Mouse (Mus musculus): ENCODE results near the gene Twsg1.

Gene Twsg1

DNA sequence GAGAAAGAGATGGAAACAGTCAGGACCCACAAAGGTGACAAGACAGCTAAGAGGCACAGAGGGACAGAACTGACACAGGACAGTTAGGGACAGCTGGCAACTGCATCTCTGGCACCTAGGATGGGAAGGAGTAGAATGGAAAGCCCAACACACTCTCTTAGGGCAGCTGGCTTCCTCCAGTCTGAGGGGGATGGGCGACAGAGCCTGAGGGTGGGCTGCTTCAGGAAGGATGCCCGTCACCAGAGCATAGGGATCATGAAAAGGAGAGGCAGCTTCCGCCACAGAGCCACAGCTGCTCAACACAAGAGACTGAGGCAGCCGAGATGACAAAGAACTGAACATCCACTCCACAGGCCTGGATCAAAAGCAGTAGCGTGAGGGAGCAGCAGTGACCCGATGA lies 19.5 kb downstream of the Twsg1 start:
- no peak for DNase-seq (ENCODE audit: low spot score)

DNA sequence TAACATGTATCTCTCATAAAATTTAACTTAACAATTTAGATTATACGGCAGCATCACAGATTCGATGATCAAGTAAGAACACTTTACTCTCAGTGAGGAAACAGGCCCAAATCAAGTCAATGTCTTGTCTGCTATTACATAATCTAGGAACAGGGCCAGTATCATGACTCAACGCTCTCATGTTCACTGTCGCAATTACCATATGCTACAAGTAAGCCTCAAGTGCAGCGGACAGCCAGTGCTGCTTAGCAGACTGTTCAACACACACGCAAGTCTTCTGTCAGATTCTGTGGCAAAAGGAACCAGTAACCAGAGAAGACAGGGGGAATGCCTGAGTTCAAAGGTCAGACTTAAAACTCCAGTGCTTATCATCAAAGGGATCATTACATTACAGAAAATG lies 20.1 kb downstream of the Twsg1 start:
- DNase-seq (ENCODE audit: low spot score): no peak

DNA sequence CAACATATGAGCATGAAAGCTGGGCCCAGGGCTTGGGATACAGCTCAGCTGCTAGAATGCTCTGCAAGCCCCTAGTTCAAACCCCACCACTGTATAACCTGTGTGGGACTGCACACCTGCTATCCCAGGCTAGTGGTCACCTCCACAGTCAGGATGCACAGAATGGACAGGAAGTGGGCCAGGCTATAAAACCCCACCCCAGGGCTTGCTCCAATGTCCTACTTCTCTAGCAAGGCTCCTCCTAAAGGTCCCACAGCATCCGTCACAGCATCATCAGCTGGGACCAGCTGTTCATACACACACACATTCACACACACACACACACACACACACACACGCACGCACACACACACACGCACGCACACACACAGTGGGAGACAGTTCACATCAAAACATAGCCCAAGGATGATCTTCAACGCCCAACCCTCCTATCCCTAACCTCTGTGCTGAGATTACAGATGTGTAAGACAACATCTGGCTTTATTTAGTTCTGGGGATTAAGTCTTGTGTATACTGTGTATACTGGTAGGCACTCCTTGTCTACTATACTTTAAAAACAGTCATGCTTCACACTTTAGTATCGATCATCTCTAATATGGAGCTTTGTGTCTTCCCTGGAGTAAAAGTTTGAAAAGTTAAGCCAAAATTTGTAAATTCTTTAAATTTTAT lies 20.7 kb downstream of the Twsg1 start:
- DNase-seq (ENCODE audit: low spot score): no peak

DNA sequence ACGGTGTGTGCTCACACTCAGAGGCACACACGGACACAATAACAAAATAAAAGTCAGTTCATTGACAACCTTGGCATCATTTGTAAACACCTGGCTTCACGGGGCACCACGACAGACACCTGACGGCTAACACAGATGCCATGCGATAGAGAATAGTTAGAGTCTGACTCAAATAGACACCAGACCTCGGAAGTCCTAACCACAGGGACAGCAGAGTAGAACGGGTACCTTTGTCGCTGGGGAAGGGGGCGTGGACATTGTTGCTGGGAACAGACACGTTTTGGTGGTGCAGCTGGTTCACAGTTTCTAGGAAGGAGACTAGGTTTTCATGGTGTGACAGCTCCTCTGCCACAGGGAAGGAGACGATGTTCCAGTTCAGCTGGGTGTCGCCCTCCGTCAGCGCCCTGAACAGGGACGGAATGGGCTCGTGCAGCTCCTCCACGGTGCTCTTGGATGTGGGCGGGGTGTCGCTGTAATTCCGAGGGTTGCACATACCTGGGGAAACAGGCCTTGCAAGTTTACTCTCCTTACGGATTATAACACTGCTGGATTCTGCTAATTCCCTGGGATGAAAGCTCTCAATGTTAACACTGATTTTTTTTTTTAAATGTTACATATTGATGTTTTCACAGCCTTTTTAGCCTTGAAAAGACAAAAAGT lies 21.6 kb downstream of the Twsg1 start:
- DNase-seq (ENCODE audit: low spot score): no peak

DNA sequence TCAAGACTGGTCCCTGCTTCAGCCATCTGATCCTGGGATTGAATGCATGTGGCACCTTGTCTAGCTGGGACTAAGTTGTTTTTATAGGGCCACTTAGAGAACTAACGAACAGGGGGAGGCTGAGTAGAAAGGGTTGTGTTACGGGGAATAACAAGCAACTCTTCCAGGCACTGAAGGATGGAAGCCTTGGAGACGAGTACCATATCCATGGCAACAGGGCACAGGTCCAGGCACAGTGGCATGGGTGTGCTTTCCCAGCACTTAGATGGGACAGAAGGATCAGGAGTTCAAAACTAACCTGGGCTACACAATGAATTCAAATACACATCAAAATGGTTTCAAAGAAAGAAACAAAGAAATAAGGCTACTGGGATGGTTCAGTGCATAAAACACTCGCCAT lies 23.9 kb downstream of the Twsg1 start:
- DNase-seq (ENCODE audit: low spot score): no peak

DNA sequence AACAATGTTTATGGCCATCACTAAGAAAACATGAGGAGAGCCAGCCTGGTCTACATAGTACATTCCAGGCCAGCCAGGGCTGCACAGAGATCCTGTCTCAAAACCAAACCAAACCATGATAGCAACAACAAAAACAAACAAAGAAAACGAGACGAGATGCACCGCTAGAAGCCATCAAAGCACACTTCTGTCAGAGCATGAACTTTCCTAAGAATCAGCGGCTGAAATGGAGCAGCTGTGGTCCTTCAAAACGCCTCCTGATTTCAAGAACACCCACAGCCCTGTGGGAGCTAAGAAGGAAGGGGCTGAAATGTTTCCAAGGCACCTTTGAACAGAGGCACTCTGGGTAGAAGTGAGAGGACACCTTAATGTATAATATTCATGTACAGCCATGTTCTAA lies 26.8 kb downstream of the Twsg1 start:
- DNase-seq (ENCODE audit: low spot score): no peak

DNA sequence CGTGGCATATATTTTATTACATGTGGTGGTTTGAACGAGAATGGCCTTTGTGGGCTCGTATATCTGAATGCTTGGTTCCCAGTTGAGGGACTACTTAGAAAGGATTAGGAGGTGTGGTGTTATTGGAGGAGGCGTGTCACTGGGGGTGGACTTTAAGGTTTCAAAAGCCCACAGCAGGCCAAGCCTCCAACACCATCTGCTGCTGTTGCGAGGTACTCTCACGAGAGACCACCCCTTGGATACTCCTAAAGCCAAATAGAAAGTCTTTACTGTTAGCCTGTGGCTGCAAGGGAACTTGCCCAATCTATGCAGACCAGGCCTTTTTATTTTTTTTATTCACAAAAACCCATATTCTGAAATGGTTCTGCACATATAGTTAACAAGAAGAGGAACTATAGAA lies 29.1 kb downstream of the Twsg1 start:
- DNase-seq (ENCODE audit: low spot score): no peak

DNA sequence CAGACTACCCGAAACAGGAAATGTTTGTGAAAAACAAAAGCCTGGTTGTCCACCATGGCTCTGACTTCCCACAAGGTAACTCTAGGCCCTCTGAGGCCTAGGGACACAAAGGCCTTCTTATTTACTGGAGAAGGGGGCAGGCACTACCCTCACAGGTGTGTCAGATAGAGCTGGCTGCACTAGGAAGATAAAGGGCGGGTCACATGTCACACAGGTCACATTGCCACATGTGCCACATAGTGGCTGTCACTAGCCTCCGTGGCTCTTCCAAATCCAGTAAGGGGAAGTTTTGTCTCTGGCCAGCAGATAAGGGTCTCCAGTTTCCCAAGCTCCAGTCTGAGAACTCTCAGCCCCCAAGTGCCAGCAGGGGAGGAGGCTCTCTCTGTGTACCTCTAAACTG lies 31.8 kb downstream of the Twsg1 start:
- no peak for DNase-seq (ENCODE audit: low spot score)

DNA sequence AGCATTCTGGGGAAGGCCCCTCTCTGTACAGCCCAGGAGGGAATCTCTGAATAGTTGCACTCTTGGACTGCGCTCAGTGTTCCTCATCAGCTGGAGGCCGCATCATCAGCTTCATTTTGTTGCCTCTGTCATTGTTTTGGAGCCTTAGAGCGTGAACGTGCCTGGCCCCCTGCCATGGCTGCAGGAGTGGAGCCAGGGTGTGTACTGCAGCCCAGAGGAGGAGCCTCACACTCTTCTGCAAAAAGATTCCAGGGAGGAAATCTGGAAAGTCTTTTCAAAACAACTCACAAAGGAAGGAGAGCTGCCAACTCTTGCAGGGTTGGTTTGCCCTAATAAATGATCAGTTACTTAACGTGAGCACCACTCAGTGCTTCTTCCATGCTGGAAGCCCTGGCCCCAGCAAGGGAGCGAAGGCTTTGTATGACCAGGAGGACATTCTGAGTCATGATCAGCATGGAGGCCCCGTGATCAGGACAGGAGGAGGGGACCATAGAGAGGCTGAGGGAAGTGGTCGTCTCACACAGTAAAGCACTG lies 34.8 kb downstream of the Twsg1 start:
- peak; percentile 93 for DNase-seq (ENCODE audit: low spot score)

DNA sequence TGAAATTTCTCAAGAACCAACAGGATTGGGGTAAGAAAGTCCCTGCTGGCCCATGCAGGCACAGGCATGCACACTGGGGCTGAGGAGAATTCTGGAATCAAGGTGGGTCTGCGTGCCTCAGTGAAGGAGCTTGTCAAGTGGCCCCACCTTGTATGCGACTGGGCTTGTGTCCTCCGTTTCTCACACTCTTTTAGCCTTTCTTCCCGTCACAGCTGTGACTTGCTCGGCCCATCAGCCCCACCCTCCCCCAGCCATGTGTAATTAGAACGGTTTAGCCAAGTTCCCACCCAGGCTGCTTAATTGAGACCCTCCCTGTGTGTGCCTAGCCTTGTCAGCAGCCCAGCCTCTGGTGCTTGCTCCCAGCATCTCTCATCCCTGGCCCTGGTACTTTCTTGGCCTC lies 36.9 kb downstream of the Twsg1 start:
- DNase-seq (ENCODE audit: low spot score): no peak

DNA sequence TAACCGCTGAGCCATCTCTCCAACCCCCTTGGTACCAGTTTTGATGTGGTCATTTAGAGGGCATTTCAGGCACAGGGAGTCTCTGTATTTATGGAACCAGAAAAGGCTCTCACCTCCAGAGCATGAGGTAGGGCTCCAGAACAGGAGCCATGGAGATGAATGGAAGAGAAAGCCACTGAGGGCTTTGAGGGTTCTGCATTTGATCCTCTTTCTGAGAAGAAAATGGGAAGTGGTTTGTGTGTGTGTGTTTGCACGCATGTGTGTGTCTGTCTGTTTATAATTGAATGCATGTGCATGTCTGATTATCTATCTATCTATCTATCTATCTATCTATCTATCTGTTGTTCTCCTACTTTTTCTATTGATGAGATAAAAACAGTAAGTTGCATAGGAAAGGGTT lies 38.8 kb downstream of the Twsg1 start:
- DNase-seq (ENCODE audit: low spot score): no peak

DNA sequence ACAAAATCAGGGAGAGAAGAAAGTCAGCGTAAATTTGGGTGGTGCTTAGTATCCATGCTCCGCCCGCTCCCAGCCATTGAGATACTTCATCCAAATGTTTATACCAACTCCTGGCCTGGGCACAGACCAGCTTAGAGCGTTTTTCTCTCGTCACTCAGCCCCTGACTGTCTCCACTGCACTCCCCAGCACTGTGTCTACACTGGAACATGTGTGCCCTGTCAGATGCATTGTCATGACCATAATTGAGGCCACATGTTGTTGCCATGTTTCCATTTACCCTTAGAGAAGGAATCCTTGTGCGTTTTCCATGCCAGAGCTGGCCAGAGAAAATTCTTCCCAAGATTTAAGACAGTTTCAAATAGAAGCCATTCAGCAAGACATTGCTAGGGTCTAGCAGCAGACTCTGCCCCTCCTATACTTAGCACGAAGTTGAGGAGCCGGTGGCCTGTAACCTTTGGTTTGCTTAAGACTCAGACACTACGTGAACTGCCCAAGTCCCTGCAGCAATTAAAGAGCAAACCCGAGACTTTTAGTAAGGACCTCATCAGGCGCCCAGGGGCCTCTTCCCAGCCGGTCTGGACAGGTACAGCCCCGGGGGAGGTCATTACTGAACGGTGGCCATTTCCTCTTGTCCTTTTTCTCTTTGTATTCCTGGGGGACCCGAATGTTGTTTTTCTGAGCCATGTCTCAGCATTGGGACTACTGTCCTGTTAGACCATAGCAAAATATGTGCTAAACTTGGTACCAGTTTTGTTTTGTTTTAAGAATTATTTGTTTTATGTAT lies 39.5 kb downstream of the Twsg1 start:
- DNase-seq (ENCODE audit: low spot score): no peak

DNA sequence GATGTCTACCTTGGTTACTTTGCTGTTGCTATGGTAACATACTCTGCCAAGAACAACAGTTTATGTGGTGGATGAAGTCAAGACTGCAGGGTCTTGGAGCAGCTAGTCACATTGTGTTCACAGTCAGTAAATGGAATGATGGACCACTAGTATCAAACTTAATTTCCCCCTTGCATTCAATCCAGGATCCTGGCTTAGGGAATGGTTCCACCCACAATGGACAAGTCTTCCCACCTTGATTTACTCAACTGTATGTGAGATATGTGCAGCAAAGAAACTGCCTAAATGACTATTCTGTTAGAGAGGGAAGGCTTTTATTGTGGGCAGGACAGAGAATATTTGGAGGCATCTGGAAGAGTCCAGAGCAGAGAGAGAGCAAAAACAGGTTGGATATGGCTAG lies 42.8 kb downstream of the Twsg1 start:
- no peak for DNase-seq (ENCODE audit: low spot score)

DNA sequence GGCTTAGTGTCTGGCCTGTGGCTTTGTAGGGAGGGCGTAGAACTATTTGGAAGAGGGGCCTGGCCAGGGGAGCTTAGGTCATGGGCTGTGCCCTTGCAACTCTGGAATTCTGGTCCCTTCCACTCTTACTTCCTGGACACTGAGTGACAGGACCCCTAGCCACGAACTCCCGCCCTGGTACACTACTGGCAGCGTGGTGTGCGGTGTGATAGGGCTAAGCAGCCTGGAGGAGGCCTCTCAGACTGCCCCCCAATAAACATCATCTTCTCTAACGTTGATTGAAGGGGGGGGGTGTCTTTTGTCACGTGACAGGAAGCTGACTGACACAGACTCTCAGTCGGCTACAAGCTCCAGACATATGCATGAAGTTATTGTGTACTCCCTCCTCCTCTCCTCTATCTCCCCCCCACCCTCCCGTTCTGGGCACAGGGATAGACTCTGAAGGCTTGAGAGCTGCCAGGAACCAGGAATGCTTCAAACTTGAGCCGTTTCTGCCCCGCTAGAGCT lies 44.1 kb downstream of the Twsg1 start:
- DNase-seq (ENCODE audit: low spot score): no peak

DNA sequence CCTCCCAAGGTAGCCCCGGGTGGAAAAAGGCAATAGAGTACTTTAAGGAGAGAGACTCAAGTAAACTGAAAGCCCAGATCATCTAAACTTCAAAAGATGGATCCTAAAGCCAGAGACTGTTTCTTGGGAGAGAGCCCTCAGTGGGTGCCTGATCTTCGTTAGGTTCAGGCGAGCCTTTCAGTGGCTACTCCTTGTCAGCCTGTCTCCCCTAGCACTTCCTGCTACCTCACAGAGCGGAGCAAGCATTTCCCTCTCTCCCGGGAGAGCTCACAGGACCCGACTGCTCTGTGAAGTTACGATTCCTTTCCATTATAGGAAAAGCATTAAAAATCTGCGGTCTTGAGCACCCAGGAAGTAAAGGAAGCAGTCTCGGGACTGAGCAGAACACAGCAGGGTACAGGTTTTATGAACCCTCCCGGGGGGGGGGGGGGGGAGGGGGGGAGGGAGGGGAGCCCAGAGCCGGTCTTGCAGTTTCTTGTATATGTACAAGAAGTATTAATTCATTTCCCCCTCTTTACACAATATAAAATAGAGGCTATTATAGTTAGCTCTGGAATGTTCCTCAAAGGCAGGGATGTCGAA lies 44.6 kb downstream of the Twsg1 start:
- DNase-seq (ENCODE audit: low spot score): no peak

DNA sequence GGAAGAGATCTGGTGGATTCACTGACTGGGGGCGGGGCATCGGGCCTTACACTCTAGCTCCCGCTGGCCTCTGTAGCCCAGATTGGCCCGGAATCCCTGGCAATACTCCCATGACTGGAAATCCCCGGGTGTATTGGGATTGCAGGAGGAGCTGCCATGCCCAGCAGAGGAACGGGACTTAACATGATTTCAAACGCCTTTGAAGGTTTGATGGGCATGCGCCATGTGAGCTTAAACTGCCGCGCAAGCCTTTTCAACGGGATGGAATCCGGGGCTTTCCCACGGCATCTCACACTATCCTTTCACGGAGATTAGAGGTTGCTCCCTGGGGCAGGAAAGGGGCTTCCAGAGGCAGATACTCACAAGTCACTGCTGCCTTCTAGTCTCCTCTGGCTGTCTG lies 45.8 kb downstream of the Twsg1 start:
- no peak for DNase-seq (ENCODE audit: low spot score)

DNA sequence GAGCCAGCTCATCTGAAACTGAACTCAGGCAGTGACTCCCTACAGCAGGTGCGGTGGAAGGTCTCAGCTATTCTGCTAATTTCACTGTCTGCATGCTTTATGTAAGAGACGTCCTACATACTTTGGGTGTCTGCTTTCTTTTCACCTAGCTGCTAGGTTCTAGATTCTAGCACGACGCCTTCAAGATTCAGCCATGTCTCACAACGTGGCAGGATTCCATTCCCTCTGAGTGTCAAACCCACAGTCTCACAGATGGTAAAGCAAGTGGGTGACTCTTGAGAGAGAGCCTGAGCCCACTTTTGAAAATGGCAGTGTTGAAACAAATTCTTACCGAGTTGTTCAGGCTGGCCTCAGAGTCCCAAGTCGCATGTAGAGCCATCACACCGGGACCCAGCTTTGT lies 47.2 kb downstream of the Twsg1 start:
- DNase-seq (ENCODE audit: low spot score): no peak

DNA sequence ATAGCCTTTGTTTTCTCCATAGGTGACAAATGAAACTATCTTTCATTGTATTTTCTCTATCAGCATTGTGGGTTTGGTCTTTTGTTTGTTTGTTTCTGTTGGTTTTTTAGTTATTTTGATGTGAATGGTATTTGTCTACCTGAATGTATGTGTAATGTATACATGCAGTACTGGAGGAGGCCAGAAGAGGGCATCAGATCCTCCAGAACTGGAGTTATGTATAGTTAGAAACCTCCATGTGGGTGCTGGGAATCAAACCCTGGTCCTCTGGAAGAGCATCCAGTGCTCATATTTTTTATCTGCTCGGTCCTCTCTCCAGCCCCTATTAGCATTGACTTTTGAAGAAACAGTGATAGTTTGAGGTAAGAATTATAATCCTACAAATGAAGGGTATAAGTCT lies 48.0 kb downstream of the Twsg1 start:
- DNase-seq (ENCODE audit: low spot score): no peak

DNA sequence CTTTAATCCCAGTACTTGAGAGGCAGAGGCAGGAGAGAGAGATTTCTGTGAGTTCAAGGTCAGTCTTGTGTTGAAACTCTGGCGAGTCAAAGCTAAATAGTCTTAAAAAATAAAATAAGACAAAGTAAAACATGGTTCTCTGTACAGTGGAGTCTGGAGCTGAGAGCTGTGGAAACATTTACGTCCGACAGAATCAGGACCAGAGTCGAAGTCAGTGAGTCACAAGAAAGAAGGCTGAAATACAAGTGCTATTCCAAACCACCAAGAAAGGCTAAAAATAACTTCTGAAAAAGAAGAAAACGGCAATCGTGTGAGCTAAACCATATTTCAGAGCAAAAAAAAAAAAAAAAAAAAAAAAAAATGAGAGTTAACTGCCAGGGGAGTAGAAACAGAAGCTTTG lies 48.7 kb downstream of the Twsg1 start:
- DNase-seq (ENCODE audit: low spot score): no peak

DNA sequence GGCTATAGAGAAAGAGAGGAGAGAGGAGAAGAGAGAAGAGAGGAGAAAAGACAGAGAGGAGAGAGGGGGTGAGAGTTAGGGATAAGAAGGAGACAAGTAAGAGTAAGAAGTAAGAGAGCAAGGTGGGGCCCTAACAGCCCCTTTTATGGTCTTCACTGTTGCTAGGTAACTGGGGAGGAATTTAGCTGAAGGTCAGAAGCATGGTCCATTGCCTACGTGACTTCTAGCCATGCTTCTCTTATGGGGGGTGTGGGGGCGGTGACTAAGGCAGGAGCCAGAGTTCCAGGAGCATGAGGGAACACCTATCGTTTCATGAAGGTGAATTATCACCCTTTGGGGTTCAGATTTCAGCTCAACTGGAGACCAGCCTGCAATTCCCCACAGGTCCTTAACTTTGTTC lies 55.0 kb downstream of the Twsg1 start:
- no peak for DNase-seq (ENCODE audit: low spot score)

DNA sequence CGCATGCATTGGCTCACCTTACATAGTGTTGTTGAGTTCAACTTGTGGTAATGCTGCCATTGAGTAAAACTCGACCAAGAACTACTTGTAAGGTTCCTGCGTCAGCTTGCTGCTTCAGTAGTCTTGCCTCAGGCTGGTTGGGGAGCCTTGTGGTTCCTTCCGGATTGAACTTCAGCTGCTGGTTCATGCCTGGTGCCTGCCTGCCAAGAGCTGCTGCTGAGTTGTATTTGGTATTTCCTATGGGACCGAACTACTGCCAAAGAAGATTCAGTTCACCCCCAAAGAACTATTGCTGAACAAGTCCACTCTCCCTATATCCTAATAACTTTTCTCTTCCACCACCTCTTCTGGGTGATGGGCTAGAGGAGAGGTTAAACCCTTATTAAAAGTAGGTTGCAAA lies 61.5 kb downstream of the Twsg1 start:
- no peak for DNase-seq (ENCODE audit: low spot score)

DNA sequence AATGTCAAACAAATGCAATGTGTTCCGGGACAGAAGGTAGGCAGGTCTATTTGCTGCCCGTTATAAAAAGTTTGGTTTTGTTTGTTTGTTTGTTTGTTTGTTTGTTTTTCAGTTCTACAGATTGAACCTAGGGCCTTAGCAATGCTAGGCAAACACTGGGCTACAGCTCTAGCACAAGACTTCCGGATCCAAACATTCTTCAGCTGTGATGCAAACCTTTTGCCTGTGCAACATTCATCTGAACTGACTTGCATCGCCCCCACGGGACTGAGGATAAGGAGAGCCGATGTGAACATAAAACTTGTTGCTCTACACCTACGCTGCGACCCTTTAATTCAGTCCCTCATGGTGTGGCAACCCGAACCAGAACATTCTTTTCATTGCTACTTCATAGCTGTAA lies 64.5 kb downstream of the Twsg1 start:
- DNase-seq (ENCODE audit: low spot score): no peak
